Mouse (Mus musculus) liver, embryonic 14.5 days (tissue): ENCODE measurements around the gene Disp3.

Experiments used
- CTCF ChIP-seq: IDR thresholded peaks from 2 replicates; pipeline ENCODE4 v1.5.1; 2016; ENCODE audit warnings: antibody characterized with exemption, low read depth, control low read depth
- EP300 ChIP-seq: IDR thresholded peaks from 2 replicates; pipeline ENCODE4 v1.6.1; 2016; ENCODE audit warnings: antibody characterized with exemption, low read depth

- TF ChIP-seq CTCF: no peak
- no peak for TF ChIP-seq EP300
Observed at GRCm38 (mm10) chr4:148330269-148330668, 42.5 kb upstream of the Disp3 start.
